Mouse (Mus musculus) gastrocnemius, adult 2 months (tissue): ENCODE results near the gene Mapk1. TPM values are rescaled to one million over a fixed set of nuclear protein-coding genes. Genes with fewer than 3 reads are reported as not detected.
A peak's percentile ranks its signal among the peaks of the same experiment; 100 is the strongest.

Experiments
- DNase-seq: peaks from one replicate; pipeline ENCODE4 v3.0.0; 2022
- H3K27ac ChIP-seq: fragments of 200-600 bp; 2 replicates; pipeline ENCODE4 v1.8.1; 2022; ENCODE audit warnings: mild to moderate bottlenecking
- H3K4me3 ChIP-seq: fragments of 200-600 bp; 2 replicates; pipeline ENCODE4 v1.8.1; 2022; ENCODE audit warnings: mild to moderate bottlenecking, moderate library complexity
- CTCF ChIP-seq: fragments of 200-600 bp; IDR thresholded peaks from 2 replicates; pipeline ENCODE4 v1.8.1; 2022; ENCODE audit warnings: antibody characterized with exemption, mild to moderate bottlenecking, moderate library complexity
- intact Hi-C: fragments of 180-260 bp; cut with DNase I; formaldehyde crosslinking; loops from one replicate; pipeline ENCODE4 v1.15.1; 2025
- long read RNA-seq, 2 experiments: library from polyadenylated mRNA; stranded (forward); transcript quantifications; one replicate each; pipeline ENCODE4 v2.0.0; 2021
- total RNA-seq, 2 experiments: library from RNA; stranded (reverse); gene quantifications; 2 replicates each; pipeline ENCODE4 v1.2.3; 2021

The Mapk1 gene
- total RNA-seq: 100 to 1,000 TPM in 1 of 2 experiments, 10 to 100 TPM in 1; 92.3 to 112 TPM
- long read RNA-seq, experiment 1, full-length matches to known transcripts: 48 of 60 reads
- long read RNA-seq, experiment 1, partial matches to known transcripts: 0 of 60 reads
- long read RNA-seq, experiment 1, other reads (novel, unspliced or antisense): 12 of 60 reads
- long read RNA-seq, experiment 2, full-length matches to known transcripts: 55 of 72 reads
- long read RNA-seq, experiment 2, partial matches to known transcripts: 2 of 72 reads
- long read RNA-seq, experiment 2, other reads (novel, unspliced or antisense): 15 of 72 reads

GRCm38 (mm10) chr16:16983131-16983533 lies at the start of gene Mapk1:
TSS of gene Mapk1 (plus strand) at chr16:16983382.
- intact Hi-C loops: no loop called here
- peak; percentile 97 for DNase-seq

GRCm38 (mm10) chr16:16939543-16939942 lies 43.6 kb upstream of the Mapk1 start:
- intact Hi-C loops: no loop called here
- Histone ChIP-seq H3K27ac (no peak overlapping the region), H3K4me3 (no peak overlapping the region)
- DNase-seq: no peak
- no peak for TF ChIP-seq CTCF

More at GRCm38 (mm10) chr16:16983131-16983533, at the start of gene Mapk1:
- Histone ChIP-seq H3K27ac (peak within 1 kb of the TSS; percentile 97), H3K4me3 (peak within 1 kb of the TSS; percentile 85)
- no peak for TF ChIP-seq CTCF

- H3K4me3 ChIP-seq: no peak overlapping the region
- no peak overlapping the region for H3K27ac ChIP-seq
- TF ChIP-seq CTCF: no peak
- intact Hi-C loops: no loop called here
- DNase-seq: no peak
Measured at GRCm38 (mm10) chr16:16941078-16941477, 42.1 kb upstream of the Mapk1 start.

- no peak for TF ChIP-seq CTCF
- DNase-seq: no peak
- Histone ChIP-seq H3K27ac (no peak overlapping the region), H3K4me3 (no peak overlapping the region)
- intact Hi-C loops: no loop called here
Measured at GRCm38 (mm10) chr16:16958575-16958974, 24.6 kb upstream of the Mapk1 start.

- intact Hi-C loops: no loop called here
Measured at GRCm38 (mm10) chr16:16959907-16960306, 23.3 kb upstream of the Mapk1 start.

GRCm38 (mm10) chr16:16965149-16965548 lies 18.0 kb upstream of the Mapk1 start:
- DNase-seq: no peak
- H3K27ac ChIP-seq: no peak overlapping the region
- TF ChIP-seq CTCF: no peak
- H3K4me3 ChIP-seq: no peak overlapping the region
- intact Hi-C loops: no loop called here

More at GRCm38 (mm10) chr16:16959907-16960306, 23.3 kb upstream of the Mapk1 start:
- TF ChIP-seq CTCF: no peak
- no peak overlapping the region for H3K4me3 ChIP-seq
- DNase-seq: no peak
- no peak overlapping the region for H3K27ac ChIP-seq

GRCm38 (mm10) chr16:16966290-16966689 lies 16.9 kb upstream of the Mapk1 start:
- Histone ChIP-seq H3K4me3 (no peak overlapping the region), H3K27ac (no peak overlapping the region)
- intact Hi-C loops: no loop called here
- no peak for DNase-seq
- no peak for TF ChIP-seq CTCF

GRCm38 (mm10) chr16:16978061-16978460 lies 5.1 kb upstream of the Mapk1 start:
- no peak for TF ChIP-seq CTCF
- no peak for DNase-seq
- intact Hi-C loops: no loop called here
- Histone ChIP-seq H3K27ac (no peak overlapping the region), H3K4me3 (no peak overlapping the region)

- intact Hi-C loops: no loop called here
- Histone ChIP-seq H3K27ac (no peak overlapping the region), H3K4me3 (no peak overlapping the region)
- no peak for DNase-seq
- no peak for TF ChIP-seq CTCF
Measured at GRCm38 (mm10) chr16:16978765-16979164, 4.4 kb upstream of the Mapk1 start.

GRCm38 (mm10) chr16:16982636-16983035 lies 546 bp upstream of the Mapk1 start:
- Histone ChIP-seq H3K4me3 (peak overlapping the region; percentile 85), H3K27ac (peak overlapping the region; percentile 97)
- intact Hi-C loops: no loop called here
- TF ChIP-seq CTCF: no peak
- no peak for DNase-seq

GRCm38 (mm10) chr16:16983534-16984422 lies 596 bp downstream of the Mapk1 start:
- peak; percentile 10; the same call in 1 of the 2 replicates for TF ChIP-seq CTCF
- intact Hi-C loops: no loop called here
- Histone ChIP-seq H3K4me3 (peak overlapping the region; percentile 85), H3K27ac (peak overlapping the region; percentile 97)
- no peak for DNase-seq

- peak overlapping the region; percentile 85 for H3K4me3 ChIP-seq
- peak overlapping the region; percentile 97 for H3K27ac ChIP-seq
- no peak for TF ChIP-seq CTCF
- intact Hi-C loops: no loop called here
- no peak for DNase-seq
Measured at GRCm38 (mm10) chr16:16984423-16984941, 1.3 kb downstream of the Mapk1 start.

GRCm38 (mm10) chr16:16987248-16987647 lies 4.1 kb downstream of the Mapk1 start:
- intact Hi-C loops: no loop called here
- H3K27ac ChIP-seq: no peak overlapping the region
- no peak for DNase-seq
- H3K4me3 ChIP-seq: no peak overlapping the region
- TF ChIP-seq CTCF: no peak
